Mouse (Mus musculus) liver, embryonic 16.5 days (tissue): ENCODE data around the gene Rtl10. TPM values are rescaled to one million over a fixed set of nuclear protein-coding genes. Genes with fewer than 3 reads are reported as not detected.

Source experiments
- ATAC-seq: fragments of 200-750 bp; cut with Nextera tagmentation; 2 replicates; pipeline ENCODE4 v1.8.0; 2017; ENCODE audit warnings: low read depth, mild to moderate bottlenecking, moderate number of reproducible peaks, moderate library complexity
- H3K27ac ChIP-seq: fragments of 300-500 bp; sonication (generic); 2 replicates; pipeline ENCODE4 v1.5.1; 2014; ENCODE audit warnings: mild to moderate bottlenecking, low read length
- H3K27me3 ChIP-seq: fragments of 300-500 bp; sonication (generic); 2 replicates; pipeline ENCODE4 v1.6.1; 2014; ENCODE audit warnings: low read depth, low read length, mixed read lengths; ENCODE audit not compliant: control insufficient read depth, insufficient read depth
- H3K36me3 ChIP-seq: fragments of 300-500 bp; sonication (generic); 2 replicates; pipeline ENCODE4 v1.6.1; 2014; ENCODE audit warnings: mild to moderate bottlenecking; ENCODE audit not compliant: control insufficient read depth, insufficient read depth
- H3K4me1 ChIP-seq: fragments of 300-500 bp; sonication (generic); 2 replicates; pipeline ENCODE4 v1.6.1; 2014; ENCODE audit warnings: low read depth, low read length, mixed read lengths; ENCODE audit not compliant: control insufficient read depth
- H3K4me2 ChIP-seq: fragments of 300-500 bp; sonication (generic); 2 replicates; pipeline ENCODE4 v1.6.1; 2014; ENCODE audit warnings: low read depth, low read length, mixed read lengths
- H3K4me3 ChIP-seq: fragments of 300-500 bp; sonication (generic); 2 replicates; pipeline ENCODE4 v1.5.1; 2014; ENCODE audit warnings: low read depth, mild to moderate bottlenecking, low read length
- H3K9ac ChIP-seq: fragments of 300-500 bp; sonication (generic); 2 replicates; pipeline ENCODE4 v1.6.1; 2014; ENCODE audit warnings: low read depth, low read length
- H3K9me3 ChIP-seq: fragments of 300-500 bp; sonication (generic); replicated peaks from 2 replicates; pipeline ENCODE4 v1.6.1; 2016; ENCODE audit warnings: low read length; ENCODE audit not compliant: control insufficient read depth
- WGBS: fragments of 180-500 bp; shearing (Covaris S2); extraction: QIAGEN DNeasy Blood & Tissue Kit; methylation state at CpG from one replicate; pipeline ENCODE4 v1.1.7; 2014; ENCODE audit not compliant: insufficient replicate concordance; 5-methylcytosine and 5-hydroxymethylcytosine counted together
- polyA plus RNA-seq: library from polyadenylated mRNA; unstranded; fragments of >200 nt; fragmentation: Nextera tagmentation; extraction: Ambion mirVana; gene quantifications from 2 replicates; pipeline ENCODE4 v1.2.1, GENCODE M21; 2015

Gene Rtl10
- polyA plus RNA-seq, 1 experiment from 2014 or later = 0.54 TPM

- no peak for ATAC-seq
- no peak overlapping the region for H3K27ac ChIP-seq
- no peaks in the 10 kb centered on the region for H3K27me3 ChIP-seq
- no peak overlapping the region for H3K9ac ChIP-seq
- no peak overlapping the region for H3K4me2 ChIP-seq
- WGBS = 87% methylated on average over 2 of the region's 2 CpGs
- H3K4me1 ChIP-seq = no peaks in the 10 kb centered on the region
- H3K4me3 ChIP-seq = no peak overlapping the region
- H3K36me3 ChIP-seq = peaks cover 85% of the 10 kb centered on the region
- H3K9me3 ChIP-seq = no peaks in the 10 kb centered on the region
Measured at GRCm38 (mm10) chr16:18474021-18474420, 24.7 kb upstream of the Rtl10 start.

- Histone ChIP-seq H3K27me3 (no peaks in the 10 kb centered on the region), H3K27ac (no peak overlapping the region), H3K9ac (no peak overlapping the region), H3K9me3 (no peaks in the 10 kb centered on the region), H3K4me3 (no peak overlapping the region), H3K4me1 (no peaks in the 10 kb centered on the region), H3K4me2 (no peak overlapping the region), H3K36me3 (peaks cover 62% of the 10 kb centered on the region)
- no peak for ATAC-seq
- 81% methylated on average over 6 of the region's 6 CpGs for WGBS
Measured at GRCm38 (mm10) chr16:18477996-18478395, 20.7 kb upstream of the Rtl10 start.

GRCm38 (mm10) chr16:18479667-18480066 is 19.0 kb upstream of the Rtl10 start:
- Histone ChIP-seq H3K9me3 (no peaks in the 10 kb centered on the region), H3K27ac (no peak overlapping the region), H3K9ac (no peak overlapping the region), H3K4me1 (no peaks in the 10 kb centered on the region), H3K4me3 (no peak overlapping the region), H3K27me3 (no peaks in the 10 kb centered on the region), H3K4me2 (no peak overlapping the region), H3K36me3 (peaks cover 50% of the 10 kb centered on the region)
- no peak for ATAC-seq
- WGBS = 77% methylated on average over 7 of the region's 7 CpGs

- no peak overlapping the region for H3K4me3 ChIP-seq
- H3K9me3 ChIP-seq = no peaks in the 10 kb centered on the region
- H3K4me2 ChIP-seq = no peak overlapping the region
- no peak overlapping the region for H3K9ac ChIP-seq
- H3K27ac ChIP-seq = no peak overlapping the region
- ATAC-seq = no peak
- peaks cover 39% of the 10 kb centered on the region for H3K36me3 ChIP-seq
- no peaks in the 10 kb centered on the region for H3K4me1 ChIP-seq
- WGBS = 73% methylated on average over 4 of the region's 4 CpGs
- no peaks in the 10 kb centered on the region for H3K27me3 ChIP-seq
Measured at GRCm38 (mm10) chr16:18480933-18481485, 17.7 kb upstream of the Rtl10 start.

- no peak overlapping the region for H3K4me3 ChIP-seq
- no peak overlapping the region for H3K4me2 ChIP-seq
- no peaks in the 10 kb centered on the region for H3K4me1 ChIP-seq
- WGBS = 77% methylated on average over 3 of the region's 3 CpGs
- no peaks in the 10 kb centered on the region for H3K27me3 ChIP-seq
- no peak overlapping the region for H3K27ac ChIP-seq
- no peak for ATAC-seq
- H3K36me3 ChIP-seq = peaks cover 27% of the 10 kb centered on the region
- no peaks in the 10 kb centered on the region for H3K9me3 ChIP-seq
- H3K9ac ChIP-seq = no peak overlapping the region
Measured at GRCm38 (mm10) chr16:18482431-18482830, 16.3 kb upstream of the Rtl10 start.

GRCm38 (mm10) chr16:18483839-18484238 is 14.9 kb upstream of the Rtl10 start:
- Histone ChIP-seq H3K9me3 (no peaks in the 10 kb centered on the region), H3K36me3 (peaks cover 13% of the 10 kb centered on the region), H3K9ac (no peak overlapping the region), H3K4me1 (no peaks in the 10 kb centered on the region), H3K27me3 (no peaks in the 10 kb centered on the region), H3K4me3 (no peak overlapping the region), H3K27ac (no peak overlapping the region), H3K4me2 (no peak overlapping the region)
- 66% methylated on average over 5 of the region's 5 CpGs for WGBS
- ATAC-seq = no peak

- no peak for ATAC-seq
- no peaks in the 10 kb centered on the region for H3K4me1 ChIP-seq
- no peak overlapping the region for H3K4me3 ChIP-seq
- H3K27me3 ChIP-seq = no peaks in the 10 kb centered on the region
- H3K4me2 ChIP-seq = no peak overlapping the region
- H3K36me3 ChIP-seq = peaks cover 10% of the 10 kb centered on the region
- H3K9me3 ChIP-seq = no peaks in the 10 kb centered on the region
- WGBS = 63% methylated on average over 4 of the region's 4 CpGs
- no peak overlapping the region for H3K9ac ChIP-seq
- no peak overlapping the region for H3K27ac ChIP-seq
Measured at GRCm38 (mm10) chr16:18484386-18484785, 14.3 kb upstream of the Rtl10 start.

- Histone ChIP-seq H3K27ac (no peak overlapping the region), H3K9ac (no peak overlapping the region), H3K4me1 (no peaks in the 10 kb centered on the region), H3K4me3 (no peak overlapping the region), H3K9me3 (no peaks in the 10 kb centered on the region), H3K4me2 (no peak overlapping the region), H3K27me3 (no peaks in the 10 kb centered on the region), H3K36me3 (peaks cover 10% of the 10 kb centered on the region)
- ATAC-seq = no peak
- 78% methylated on average over 5 of the region's 5 CpGs for WGBS
Measured at GRCm38 (mm10) chr16:18484794-18485435, 13.8 kb upstream of the Rtl10 start.

- Histone ChIP-seq H3K4me1 (no peaks in the 10 kb centered on the region), H3K4me3 (no peak overlapping the region), H3K9me3 (no peaks in the 10 kb centered on the region), H3K4me2 (no peak overlapping the region), H3K27ac (no peak overlapping the region), H3K9ac (no peak overlapping the region), H3K36me3 (no peaks in the 10 kb centered on the region), H3K27me3 (no peaks in the 10 kb centered on the region)
- no peak for ATAC-seq
- WGBS = 93% methylated on average over 2 of the region's 2 CpGs
Measured at GRCm38 (mm10) chr16:18486126-18486525, 12.6 kb upstream of the Rtl10 start.
